Mouse (Mus musculus) forebrain, embryonic 15.5 days (tissue): Measurements from ENCODE around the gene Hist1h4f. TPM values are rescaled to one million over a fixed set of nuclear protein-coding genes. Genes with fewer than 3 reads are reported as not detected.
"Not testable (repeated sequence)": the region's sequence is repeated elsewhere in the genome, so short reads cannot be mapped to it uniquely, and the experiment has no call there.

Experiments used
- ATAC-seq: fragments of 200-750 bp; cut with Nextera tagmentation; replicated peaks from 2 replicates; pipeline ENCODE4 v1.8.0; 2017; ENCODE audit warnings: mild to moderate bottlenecking, moderate TSS enrichment, moderate library complexity
- H3K27ac ChIP-seq: fragments of 300-500 bp; sonication (generic); replicated peaks from 2 replicates; pipeline ENCODE4 v1.5.1; 2015; ENCODE audit warnings: mild to moderate bottlenecking, inconsistent platforms
- H3K27me3 ChIP-seq: fragments of 300-500 bp; sonication (generic); 2 replicates; pipeline ENCODE4 v1.6.1; 2015; ENCODE audit warnings: inconsistent platforms
- H3K36me3 ChIP-seq: fragments of 300-500 bp; sonication (generic); 2 replicates; pipeline ENCODE4 v1.6.1; 2015; ENCODE audit warnings: mild to moderate bottlenecking, inconsistent platforms
- H3K4me1 ChIP-seq: fragments of 300-500 bp; sonication (generic); 2 replicates; pipeline ENCODE4 v1.6.1; 2015; ENCODE audit warnings: inconsistent platforms
- H3K4me2 ChIP-seq: fragments of 300-500 bp; sonication (generic); replicated peaks from 2 replicates; pipeline ENCODE4 v1.6.1; 2015; ENCODE audit warnings: mild to moderate bottlenecking, inconsistent platforms
- H3K4me3 ChIP-seq: fragments of 300-500 bp; sonication (generic); 2 replicates; pipeline ENCODE4 v1.5.1; 2015; ENCODE audit warnings: mild to moderate bottlenecking, inconsistent platforms
- H3K9ac ChIP-seq: fragments of 300-500 bp; sonication (generic); replicated peaks from 2 replicates; pipeline ENCODE4 v1.6.1; 2015; ENCODE audit warnings: mild to moderate bottlenecking, inconsistent platforms
- H3K9me3 ChIP-seq: fragments of 300-500 bp; sonication (generic); 2 replicates; pipeline ENCODE4 v1.6.1; 2016; ENCODE audit warnings: inconsistent platforms
- WGBS: fragments of 180-500 bp; shearing (Covaris S2); methylation state at CpG from one replicate; pipeline ENCODE4 v1.1.7; 2015; ENCODE audit warnings: mixed read lengths; 5-methylcytosine and 5-hydroxymethylcytosine counted together
- polyA plus RNA-seq: library from polyadenylated mRNA; unstranded; fragments of >200 nt; fragmentation: Nextera tagmentation; extraction: Ambion mirVana; gene quantifications from 2 replicates; pipeline ENCODE4 v1.2.1, GENCODE M21; 2015

Hist1h4f gene
- polyA plus RNA-seq, 1 experiment from 2014 or later: 0.70 TPM

GRCm38 (mm10) chr13:23544787-23545120 lies 6.7 kb downstream of the Hist1h4f start:
- Histone ChIP-seq H3K4me2 (peak overlapping the region; percentile 42), H3K9ac (peak overlapping the region; percentile 65; the same call in 1 of the 2 replicates), H3K4me3 (peak overlapping the region; percentile 55), H3K27ac (peak overlapping the region; percentile 97)
- not testable (repeated sequence) for H3K36me3 ChIP-seq, ATAC-seq, H3K27me3 ChIP-seq, H3K9me3 ChIP-seq, H3K4me1 ChIP-seq
- WGBS: 0% methylated on average over 13 of the region's 14 CpGs

GRCm38 (mm10) chr13:23543965-23544786 lies 7.3 kb downstream of the Hist1h4f start, which contains the start of gene Hist1h3f:
Gene Hist1h3f, plus strand, starts transcription at chr13:23544052.
- H3K4me3 ChIP-seq: peak within 1 kb of the TSS; percentile 55
- H3K36me3 ChIP-seq: no peaks in the 10 kb centered on the region
- peak within 1 kb of the TSS; percentile 65 for H3K9ac ChIP-seq
- H3K4me1 ChIP-seq: peaks cover 8% of the 10 kb centered on the region; the same call in 1 of the 2 replicates
- H3K27me3 ChIP-seq: no peaks in the 10 kb centered on the region
- H3K4me2 ChIP-seq: peak within 1 kb of the TSS; percentile 83
- H3K27ac ChIP-seq: peak within 1 kb of the TSS; percentile 97
- no peaks in the 10 kb centered on the region for H3K9me3 ChIP-seq
- ATAC-seq: peak; percentile 97
- under 1% methylated on average over 34 of the region's 45 CpGs for WGBS

- H3K9me3 ChIP-seq, H3K4me1 ChIP-seq, H3K27me3 ChIP-seq, H3K36me3 ChIP-seq: not testable (repeated sequence)
- Histone ChIP-seq H3K27ac (peak within 1 kb of the TSS; percentile 97), H3K9ac (peak within 1 kb of the TSS; percentile 52), H3K4me3 (peak within 1 kb of the TSS; percentile 55), H3K4me2 (peak within 1 kb of the TSS; percentile 83)
- ATAC-seq: peak; percentile 93
- WGBS: under 1% methylated on average over 42 of the region's 42 CpGs
Observed at GRCm38 (mm10) chr13:23542999-23543607, 8.3 kb downstream of the Hist1h4f start, which contains the start of gene Hist1h2bh. Gene Hist1h2bh, minus strand, starts transcription at chr13:23543392.

- peaks cover 11% of the 10 kb centered on the region; the same call in 1 of the 2 replicates for H3K4me1 ChIP-seq
- ATAC-seq, H3K36me3 ChIP-seq, H3K27me3 ChIP-seq, H3K9me3 ChIP-seq: not testable (repeated sequence)
- peak overlapping the region; percentile 52 for H3K9ac ChIP-seq
- peak overlapping the region; percentile 86 for H3K27ac ChIP-seq
- H3K4me2 ChIP-seq: peak overlapping the region; percentile 83
- 8% methylated on average over 3 of the region's 3 CpGs for WGBS
- H3K4me3 ChIP-seq: peak overlapping the region; percentile 50
Observed at GRCm38 (mm10) chr13:23542225-23542980, 9.0 kb downstream of the Hist1h4f start.

GRCm38 (mm10) chr13:23541497-23541896 lies 10.0 kb downstream of the Hist1h4f start:
- Histone ChIP-seq H3K27me3 (no peaks in the 10 kb centered on the region), H3K4me3 (no peak overlapping the region), H3K9me3 (no peaks in the 10 kb centered on the region), H3K9ac (no peak overlapping the region), H3K27ac (no peak overlapping the region), H3K4me2 (no peak overlapping the region), H3K36me3 (no peaks in the 10 kb centered on the region), H3K4me1 (peaks cover 18% of the 10 kb centered on the region)
- 83% methylated on average over 3 of the region's 3 CpGs for WGBS
- no peak for ATAC-seq

GRCm38 (mm10) chr13:23539821-23540220 lies 11.6 kb downstream of the Hist1h4f start:
- ATAC-seq, H3K27ac ChIP-seq: not testable (repeated sequence)
- WGBS: 75% methylated on average over 1 of the region's 1 CpGs

GRCm38 (mm10) chr13:23538249-23538648 lies 13.2 kb downstream of the Hist1h4f start:
- H3K36me3 ChIP-seq: no peaks in the 10 kb centered on the region
- no peak overlapping the region for H3K4me3 ChIP-seq
- H3K9ac ChIP-seq: no peak overlapping the region
- H3K9me3 ChIP-seq: no peaks in the 10 kb centered on the region
- peaks cover 37% of the 10 kb centered on the region for H3K4me1 ChIP-seq
- no peaks in the 10 kb centered on the region for H3K27me3 ChIP-seq
- 78% methylated on average over 5 of the region's 5 CpGs for WGBS
- ATAC-seq: no peak
- H3K4me2 ChIP-seq: no peak overlapping the region
- no peak overlapping the region for H3K27ac ChIP-seq

More at GRCm38 (mm10) chr13:23539821-23540220, 11.6 kb downstream of the Hist1h4f start:
- H3K4me3 ChIP-seq, H3K27me3 ChIP-seq, H3K9ac ChIP-seq, H3K9me3 ChIP-seq, H3K4me2 ChIP-seq, H3K36me3 ChIP-seq: not testable (repeated sequence)
- H3K4me1 ChIP-seq: peaks cover 29% of the 10 kb centered on the region

GRCm38 (mm10) chr13:23537006-23537710 lies 14.3 kb downstream of the Hist1h4f start:
- H3K36me3 ChIP-seq: no peaks in the 10 kb centered on the region
- no peaks in the 10 kb centered on the region for H3K27me3 ChIP-seq
- no peak overlapping the region for H3K9ac ChIP-seq
- H3K27ac ChIP-seq: no peak overlapping the region
- H3K4me1 ChIP-seq: peaks cover 43% of the 10 kb centered on the region
- H3K4me2 ChIP-seq: peak overlapping the region; percentile 82
- no peaks in the 10 kb centered on the region for H3K9me3 ChIP-seq
- no peak for ATAC-seq
- H3K4me3 ChIP-seq: no peak overlapping the region
- WGBS: 82% methylated on average over 3 of the region's 3 CpGs

- WGBS: 13% methylated on average over 7 of the region's 7 CpGs
- no peaks in the 10 kb centered on the region for H3K9me3 ChIP-seq
- ATAC-seq: no peak
- no peaks in the 10 kb centered on the region for H3K36me3 ChIP-seq
- H3K4me2 ChIP-seq: peak overlapping the region; percentile 82
- H3K4me3 ChIP-seq: peak overlapping the region; percentile 58
- H3K4me1 ChIP-seq: peaks cover 47% of the 10 kb centered on the region
- H3K27ac ChIP-seq: 0 out of 2 replicates have a peak overlapping the region, but pooled peaks have one; percentile 14
- H3K9ac ChIP-seq: peak overlapping the region; percentile 32
- H3K27me3 ChIP-seq: no peaks in the 10 kb centered on the region
Observed at GRCm38 (mm10) chr13:23536076-23536822, 15.2 kb downstream of the Hist1h4f start.

- WGBS: under 1% methylated on average over 49 of the region's 62 CpGs
- H3K27me3 ChIP-seq, H3K9me3 ChIP-seq, H3K36me3 ChIP-seq: not testable (repeated sequence)
- peaks cover 47% of the 10 kb centered on the region for H3K4me1 ChIP-seq
- ATAC-seq: peak; percentile 92
- H3K4me2 ChIP-seq: peak within 1 kb of the TSS; percentile 82
- H3K27ac ChIP-seq: peak within 1 kb of the TSS; percentile 99
- H3K9ac ChIP-seq: peak within 1 kb of the TSS; percentile 46
- peak within 1 kb of the TSS; percentile 58 for H3K4me3 ChIP-seq
Observed at GRCm38 (mm10) chr13:23535137-23536075, 16.0 kb downstream of the Hist1h4f start, which contains the start of gene Hist1h3g. Gene Hist1h3g, plus strand, starts transcription at chr13:23535422.
